Mouse (Mus musculus) urinary bladder, adult 2 months (tissue): Measurements from ENCODE around the gene Slc26a6. TPM values are rescaled to one million over a fixed set of nuclear protein-coding genes. Genes with fewer than 3 reads are reported as not detected.

Experiments
- DNase-seq: peaks from one replicate; pipeline ENCODE4 v3.0.0; 2022; ENCODE audit warnings: low spot score
- polyA plus RNA-seq: library from polyadenylated mRNA; depleted of rRNA; stranded (reverse); fragments of >200 nt; gene quantifications from 2 replicates; pipeline ENCODE4 v1.2.3, GENCODE M21; 2012; rRNA removed

Slc26a6 gene
- polyA plus RNA-seq, 1 experiment: 9.8 TPM

GRCm38 (mm10) chr9:108955241-108955640 is 102.2 kb downstream of the Slc26a6 start:
- DNase-seq: no peak

GRCm38 (mm10) chr9:108955846-108956245 is 102.8 kb downstream of the Slc26a6 start:
- no peak for DNase-seq

Other genes starting within 250 kb of the Slc26a6 start
- gene Arih2, start 203.9 kb upstream of the Slc26a6 start, polyA plus RNA-seq: 41.1 and 46.2 TPM in 2 replicates
- gene Slc25a20, start 191.2 kb upstream of the Slc26a6 start, polyA plus RNA-seq: 28.1 and 29.4 TPM in 2 replicates
- gene Prkar2a, start 164.0 kb upstream of the Slc26a6 start, polyA plus RNA-seq: 24.5 and 31.8 TPM in 2 replicates
- 77.3 and 97.8 TPM in 2 replicates for gene Ip6k2, start 69.5 kb upstream of the Slc26a6 start, polyA plus RNA-seq
- gene Nckipsd, start 44.9 kb upstream of the Slc26a6 start, polyA plus RNA-seq: 10.2 and 11.7 TPM in 2 replicates
- 0.19 and 0.23 TPM in 2 replicates for gene Celsr3, start 27.0 kb upstream of the Slc26a6 start, polyA plus RNA-seq
- not detected in 2 replicates for gene Tmem89, start 61.3 kb downstream of the Slc26a6 start, polyA plus RNA-seq
- gene Uqcrc1, start 83.3 kb downstream of the Slc26a6 start, polyA plus RNA-seq: 278 and 302 TPM in 2 replicates
- gene Col7a1, start 100.3 kb downstream of the Slc26a6 start, polyA plus RNA-seq: 3.3 and 4.7 TPM in 2 replicates
- 0.43 and 0.51 TPM in 2 replicates for gene Ucn2, start 132.7 kb downstream of the Slc26a6 start, polyA plus RNA-seq
- gene Pfkfb4, start 138.5 kb downstream of the Slc26a6 start, polyA plus RNA-seq: 16.3 and 19.4 TPM in 2 replicates
- gene Shisa5, start 185.3 kb downstream of the Slc26a6 start, polyA plus RNA-seq: 201 and 202 TPM in 2 replicates
- gene Trex1, start 206.5 kb downstream of the Slc26a6 start, polyA plus RNA-seq: 37.3 and 41.4 TPM in 2 replicates
- gene Atrip, start 220.8 kb downstream of the Slc26a6 start, polyA plus RNA-seq: 17.1 and 17.6 TPM in 2 replicates
- 10.9 and 14.0 TPM in 2 replicates for gene Ccdc51, start 229.2 kb downstream of the Slc26a6 start, polyA plus RNA-seq
- 118 and 126 TPM in 2 replicates for gene Tma7, start 229.3 kb downstream of the Slc26a6 start, polyA plus RNA-seq
- gene Plxnb1, start 242.1 kb downstream of the Slc26a6 start, polyA plus RNA-seq: 19.9 and 26.2 TPM in 2 replicates